Mouse (Mus musculus): Measurements from ENCODE around the gene Dclk1.

The Dclk1 gene

DNA sequence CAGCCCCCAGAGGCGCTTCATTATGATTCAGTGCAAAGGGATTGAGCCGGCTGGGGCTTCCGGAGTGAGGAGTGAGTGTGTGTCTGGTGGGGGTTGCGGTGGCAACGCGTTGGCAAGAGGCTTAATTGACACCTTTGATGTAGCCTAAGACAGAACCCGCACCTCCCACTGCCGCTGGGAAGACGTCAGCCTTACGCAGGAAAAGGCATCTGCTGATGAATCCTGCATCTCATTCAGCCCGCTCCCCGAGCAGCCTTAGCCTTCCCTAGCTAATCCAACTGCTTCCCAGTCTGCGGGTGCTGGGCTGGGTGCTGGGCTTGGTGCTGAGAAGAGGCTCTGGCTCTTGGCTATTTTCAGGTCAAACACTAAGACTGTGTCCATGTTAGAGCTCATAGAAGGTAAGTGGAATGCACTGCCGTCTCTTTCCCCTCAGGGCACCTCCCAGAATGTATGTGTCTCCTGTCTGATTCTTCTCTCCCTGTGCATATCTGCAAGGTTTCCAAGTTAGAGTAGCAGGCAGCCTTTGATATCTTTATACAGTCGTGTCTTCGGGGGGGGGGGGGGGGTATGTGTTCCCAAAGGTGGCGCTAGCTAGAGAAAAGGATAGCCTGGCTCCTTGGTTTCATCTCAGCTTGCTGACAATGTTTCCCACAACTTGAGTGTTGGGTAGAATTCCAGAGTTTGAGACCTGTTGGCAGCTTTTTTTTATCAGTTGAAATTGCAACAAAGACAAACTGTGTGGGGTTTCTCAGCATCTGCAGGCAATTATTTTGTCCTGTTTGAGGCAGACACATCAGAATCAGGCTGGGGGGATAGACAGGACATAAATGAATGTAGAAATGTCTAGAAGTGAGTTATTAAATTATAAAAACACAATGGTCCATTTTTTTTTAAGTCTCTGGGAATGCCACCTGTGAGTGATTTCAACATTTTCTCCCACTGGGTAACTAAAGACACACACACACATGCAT, 219.8 kb downstream of the Dclk1 start:
- no peak for DNase-seq

DNA sequence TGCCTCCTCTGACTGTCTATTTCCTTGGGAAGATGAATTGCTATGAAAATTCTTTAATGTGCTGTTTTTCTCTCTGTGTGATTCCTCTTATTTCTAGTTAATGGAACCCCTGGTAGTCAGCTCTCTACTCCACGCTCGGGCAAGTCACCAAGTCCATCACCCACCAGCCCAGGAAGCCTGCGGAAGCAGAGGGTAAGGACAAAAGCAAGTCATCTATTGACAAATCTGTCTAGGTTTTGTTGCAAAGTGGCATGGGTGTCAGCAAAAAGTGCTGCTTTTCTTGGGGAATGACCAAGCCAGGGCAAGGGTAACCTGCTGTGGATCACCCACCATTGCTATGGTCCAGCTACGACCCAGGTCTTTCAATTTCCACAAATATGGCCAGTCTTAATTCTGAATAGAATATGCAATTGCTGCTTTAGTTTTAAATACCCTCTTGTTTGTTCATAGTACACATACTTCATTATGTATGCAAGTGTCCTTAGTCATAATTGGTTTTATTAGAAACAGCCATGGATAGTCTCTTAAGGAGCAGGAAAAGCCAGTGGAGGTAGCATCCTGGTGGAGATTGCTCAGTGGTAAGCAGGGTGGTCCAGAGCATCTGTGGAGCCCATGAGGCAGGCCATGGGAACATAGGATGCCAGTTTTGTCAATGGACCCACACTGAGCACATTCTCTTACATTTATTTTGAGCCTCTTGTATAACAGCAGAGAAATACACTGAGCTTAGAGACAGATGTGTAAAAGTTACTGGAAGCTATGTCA, 220.9 kb downstream of the Dclk1 start:
- DNase-seq, result no peak

DNA sequence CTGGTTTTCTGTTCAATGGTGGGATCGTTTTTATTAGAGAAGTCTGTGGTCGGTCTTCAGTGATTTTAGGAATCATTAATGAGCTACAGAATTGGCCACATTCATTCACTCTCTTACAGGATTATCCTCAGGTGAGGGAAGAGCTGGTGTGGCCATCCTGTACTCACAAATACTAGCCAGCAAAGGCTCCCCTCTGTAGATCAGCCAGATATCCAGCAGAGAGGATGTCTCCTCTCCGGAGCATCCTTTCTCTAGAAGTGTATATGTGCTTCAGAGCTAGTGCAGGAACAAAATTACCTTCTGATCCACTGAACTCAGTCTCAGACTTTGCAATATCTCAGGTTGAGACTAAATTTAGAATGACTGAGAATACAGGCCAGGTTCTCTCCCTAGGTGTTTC, 222.1 kb downstream of the Dclk1 start:
- DNase-seq, result no peak

DNA sequence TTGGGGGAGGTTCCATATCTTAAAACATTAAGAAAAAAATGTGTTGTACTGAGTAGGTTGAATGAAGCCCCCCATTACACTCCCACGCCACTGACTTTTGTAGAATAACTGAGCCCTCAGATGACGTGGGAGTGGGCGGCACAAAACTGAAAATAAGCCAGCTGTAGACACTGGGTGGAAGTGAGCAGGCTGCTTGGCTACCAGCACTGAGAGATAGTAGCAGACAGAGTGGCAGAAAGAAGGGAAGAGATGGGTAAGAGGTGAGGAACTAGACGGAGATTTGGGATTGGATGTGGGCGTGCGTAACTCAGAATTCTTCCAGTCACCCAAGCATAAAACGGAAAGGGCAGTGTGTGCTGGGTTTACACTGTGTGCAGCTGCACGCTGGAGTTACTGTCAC, 223.6 kb downstream of the Dclk1 start:
- no peak for DNase-seq

DNA sequence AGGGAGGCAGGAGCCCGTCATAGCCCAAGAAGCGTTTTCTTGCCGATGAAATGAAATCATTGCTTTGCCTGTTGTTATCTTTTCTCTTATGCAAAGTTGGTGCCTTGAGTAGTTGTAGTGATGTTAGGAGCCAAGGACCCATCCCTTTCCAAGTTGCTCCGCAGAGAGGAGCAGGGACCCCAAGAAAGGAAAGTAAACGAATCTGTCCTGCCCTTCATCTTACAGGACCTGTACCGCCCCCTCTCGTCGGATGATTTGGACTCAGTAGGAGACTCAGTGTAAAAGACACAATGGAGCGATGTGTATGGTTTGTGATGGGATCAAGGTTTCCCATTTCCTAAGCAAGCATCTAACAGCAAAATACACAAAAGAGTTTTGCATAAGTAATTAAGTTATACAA, 224.2 kb downstream of the Dclk1 start:
- DNase-seq, result no peak

DNA sequence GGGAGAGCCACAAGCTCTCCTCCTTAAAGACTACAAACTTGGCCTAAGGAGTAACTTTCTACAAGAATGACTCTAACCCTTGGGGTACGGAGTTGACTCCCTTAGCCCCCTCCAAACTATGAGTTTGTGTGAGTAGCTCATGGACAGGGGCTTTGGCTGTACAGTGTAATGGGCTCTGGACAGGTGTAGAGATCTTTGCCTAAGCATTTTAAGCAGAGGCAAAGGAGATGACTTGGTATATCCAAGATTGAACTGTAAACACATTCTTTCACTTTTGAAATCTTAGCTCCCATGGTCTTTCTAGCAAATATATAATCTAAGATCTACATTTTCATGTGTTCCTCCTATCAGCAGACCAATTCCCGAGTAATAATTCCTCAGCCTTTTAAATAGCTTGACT, 229.9 kb downstream of the Dclk1 start, which contains the start of gene Gm21954:
Gm21954 (minus strand) TSS at position 101 of the 400 bp plus-strand sequence.
- no peak for DNase-seq

DNA sequence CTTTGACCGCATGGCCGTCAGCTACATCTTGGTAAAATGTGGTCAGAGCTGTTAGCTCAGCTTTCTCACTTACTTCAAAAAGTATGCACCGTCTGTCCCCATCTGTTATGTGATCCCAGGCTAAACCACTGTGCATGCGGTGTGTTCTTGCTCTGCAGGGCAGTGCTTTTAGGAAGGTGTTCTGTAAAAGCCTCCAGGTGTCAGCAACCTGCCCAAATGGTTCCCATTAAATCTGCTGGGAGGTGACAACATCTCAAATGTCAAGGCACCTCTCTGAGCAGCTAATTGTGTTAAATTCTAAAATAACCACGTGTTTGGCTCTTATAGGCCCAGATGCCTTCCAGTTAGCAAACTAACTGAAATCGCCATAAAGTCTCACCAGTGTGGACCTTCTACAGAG, 231.0 kb downstream of the Dclk1 start:
- DNase-seq, result no peak

DNA sequence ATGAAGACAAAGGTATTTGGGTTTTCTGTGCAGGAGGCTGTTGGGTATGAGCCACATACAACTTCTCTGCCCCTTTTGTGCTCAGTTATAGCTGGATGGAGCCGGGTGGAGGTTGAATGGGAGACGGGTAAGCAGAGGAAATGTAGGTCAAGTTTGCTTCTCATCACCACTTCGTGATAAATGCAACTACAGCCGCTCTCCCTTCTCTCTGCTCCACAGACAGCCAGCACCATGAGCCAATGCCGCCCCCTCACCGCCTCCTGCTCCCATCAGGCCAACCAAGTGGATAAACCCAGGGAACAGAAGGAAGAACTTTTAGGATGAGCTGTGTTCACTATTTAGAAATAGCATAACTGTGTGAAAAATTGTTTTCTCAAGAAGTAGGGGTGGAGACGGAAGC, 234.5 kb downstream of the Dclk1 start:
- no peak for DNase-seq

DNA sequence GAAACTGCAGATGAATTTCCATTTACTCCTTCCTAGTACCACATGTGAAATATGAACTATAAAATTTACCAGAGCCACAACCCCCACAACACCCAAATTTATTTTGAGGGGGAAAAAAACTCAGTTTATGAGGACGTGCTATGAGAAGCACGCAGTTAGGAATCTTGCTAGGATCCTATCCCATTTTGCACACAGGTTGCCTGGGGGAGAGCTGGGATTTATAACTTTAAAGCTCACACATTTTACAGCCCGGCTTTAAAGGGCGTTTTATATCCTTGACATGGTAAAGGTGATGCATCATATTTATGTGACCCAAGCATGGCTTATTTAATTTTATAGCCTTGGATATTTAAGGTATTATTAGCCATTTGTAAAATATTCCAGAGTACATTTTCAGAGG, 237.1 kb downstream of the Dclk1 start:
- DNase-seq, result no peak

DNA sequence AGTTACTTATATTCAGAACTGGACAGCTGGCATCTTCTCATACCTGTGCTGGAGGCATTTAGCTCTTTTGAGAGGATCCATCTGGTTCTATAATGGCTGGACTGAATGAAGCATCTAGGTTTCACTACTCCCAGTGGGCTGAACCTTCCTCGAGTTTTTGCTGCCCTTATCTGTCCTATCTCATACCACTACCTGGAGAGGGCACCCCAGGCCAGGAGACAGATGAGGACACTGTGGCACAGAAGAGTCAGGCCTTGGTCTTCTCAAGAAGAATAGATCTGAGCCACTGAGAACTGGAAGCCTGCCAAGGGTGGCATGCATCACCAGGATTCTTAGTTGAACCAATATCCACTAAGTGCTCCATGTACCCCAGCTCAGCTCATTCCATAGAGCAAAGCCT, 239.0 kb downstream of the Dclk1 start:
- DNase-seq, result no peak

DNA sequence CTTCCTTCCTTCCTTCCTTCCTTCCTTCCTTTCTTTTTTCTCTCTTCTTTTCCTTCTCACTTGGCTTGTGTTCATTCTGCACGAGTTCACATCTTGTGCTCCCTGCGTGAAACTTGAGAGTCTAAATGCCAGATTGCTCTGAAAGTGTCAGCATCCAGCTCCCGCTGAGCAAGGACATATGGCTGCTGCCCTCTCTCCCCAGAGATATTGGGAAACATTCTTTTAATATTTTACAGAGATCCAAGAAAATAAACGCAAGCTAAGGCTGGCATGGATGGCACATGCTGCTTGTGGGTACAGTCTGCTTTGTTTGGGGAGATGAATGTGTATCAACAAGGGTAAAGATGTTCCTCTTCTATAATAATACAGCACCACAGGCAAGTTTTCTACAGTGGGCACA, 241.2 kb downstream of the Dclk1 start:
- DNase-seq, result no peak

DNA sequence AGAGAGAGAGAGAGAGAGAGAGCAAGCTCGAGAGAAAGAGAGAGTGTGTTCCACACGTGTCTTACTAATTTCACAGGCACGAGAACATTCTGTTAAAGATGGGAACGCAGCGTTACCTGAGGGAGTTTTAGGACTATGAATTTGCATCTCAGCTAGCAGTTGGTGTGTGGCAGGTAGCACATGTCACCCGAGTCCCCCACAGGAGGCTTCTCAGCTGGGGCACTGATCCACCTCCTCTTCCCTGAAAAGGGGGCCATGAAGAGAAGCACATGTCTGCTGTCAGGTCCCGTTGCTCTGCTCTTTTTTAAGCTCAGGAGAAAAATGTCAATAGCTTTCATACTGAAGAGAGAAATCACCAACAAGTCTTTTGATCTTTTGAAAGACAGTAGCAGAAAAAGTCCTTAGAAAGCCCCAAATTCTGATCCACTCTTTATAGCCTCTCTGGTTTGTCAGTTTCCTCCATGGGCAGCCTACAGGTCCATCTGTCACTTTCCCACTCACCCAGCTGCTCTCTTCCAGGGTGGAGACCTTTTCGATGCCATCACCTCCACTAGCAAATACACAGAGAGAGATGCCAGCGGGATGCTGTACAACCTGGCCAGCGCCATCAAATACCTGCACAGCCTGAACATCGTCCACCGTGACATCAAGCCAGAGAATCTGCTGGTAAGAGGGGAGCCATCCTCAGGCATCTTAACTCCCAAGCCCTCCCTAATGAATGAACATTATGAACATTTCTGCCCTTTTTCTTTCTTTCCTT, 247.2 kb downstream of the Dclk1 start:
- no peak for DNase-seq

DNA sequence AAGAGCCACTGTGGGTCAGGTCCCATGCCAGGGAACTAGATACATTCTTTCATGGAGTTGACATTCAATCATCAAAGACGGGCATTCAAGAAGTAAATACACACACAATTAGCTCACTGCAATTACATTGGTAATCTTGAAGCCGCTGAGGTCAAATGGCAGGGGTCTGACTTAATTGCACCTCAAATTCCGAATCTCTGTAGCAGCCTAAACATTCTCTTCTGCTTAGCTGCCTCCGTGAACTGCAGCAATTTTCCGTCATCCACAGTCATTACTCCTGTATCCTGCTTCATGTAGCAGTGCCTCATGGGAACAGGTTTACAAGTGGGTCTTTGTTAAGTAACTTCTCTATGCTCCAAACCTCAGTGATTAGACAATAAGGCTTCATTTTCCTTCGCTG, 249.9 kb downstream of the Dclk1 start:
- no peak for DNase-seq

DNA sequence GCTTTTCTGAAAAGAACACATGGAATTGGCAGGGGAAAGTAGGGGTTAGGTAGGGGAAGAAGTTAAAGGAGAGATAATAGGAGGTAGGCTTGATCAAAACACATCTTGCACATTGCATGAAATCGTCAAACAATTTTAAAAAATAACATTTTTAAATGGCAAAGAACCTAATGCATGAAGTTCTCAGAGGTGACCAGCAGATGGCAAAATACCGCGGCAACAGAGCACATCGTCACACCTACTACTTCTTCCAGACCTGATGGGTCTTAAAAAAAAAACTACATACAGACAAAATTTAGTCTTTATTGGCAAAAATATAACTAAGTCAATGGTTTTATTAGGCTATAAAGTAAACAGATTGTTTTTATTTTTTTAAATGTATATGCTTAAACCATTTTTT, 252.2 kb downstream of the Dclk1 start:
- no peak for DNase-seq

DNA sequence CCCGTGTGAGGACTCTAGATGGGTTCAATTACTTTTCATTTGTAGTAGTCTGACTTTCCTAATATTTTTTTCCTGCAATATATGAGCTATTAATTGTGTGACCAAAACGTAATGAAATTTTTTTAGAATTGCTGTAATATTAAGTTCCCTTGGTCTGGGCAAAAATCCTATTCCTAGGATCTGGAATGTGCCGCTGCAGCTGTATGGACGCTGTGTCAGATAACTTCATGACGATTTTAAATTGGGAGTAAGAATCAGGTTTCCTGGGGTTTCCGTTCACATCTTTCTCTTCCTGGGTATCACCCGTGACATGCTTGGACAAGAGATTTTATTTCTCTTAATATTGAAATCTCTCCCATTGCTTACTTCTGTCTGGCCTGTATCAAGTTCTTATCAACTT, 253.1 kb downstream of the Dclk1 start:
- DNase-seq, result no peak

DNA sequence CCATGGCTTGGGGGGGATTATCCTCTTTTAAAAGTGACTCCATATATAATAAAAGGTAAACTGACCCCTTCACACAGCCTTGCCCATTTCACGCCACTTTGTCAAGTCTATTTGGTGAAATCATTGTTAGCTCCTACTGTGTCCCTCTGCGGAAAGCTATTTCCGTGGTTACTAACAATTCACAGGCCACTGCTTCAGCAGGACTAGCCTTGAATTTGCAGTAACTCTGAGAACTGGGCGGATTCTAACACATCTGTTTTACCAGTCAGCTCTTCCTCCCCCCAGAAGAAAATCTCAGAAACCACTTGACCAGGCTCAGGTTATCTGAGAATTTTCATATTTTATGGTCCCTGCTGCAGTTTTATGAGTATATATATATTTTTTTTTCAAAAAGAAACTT, 253.7 kb downstream of the Dclk1 start:
- DNase-seq, result no peak

DNA sequence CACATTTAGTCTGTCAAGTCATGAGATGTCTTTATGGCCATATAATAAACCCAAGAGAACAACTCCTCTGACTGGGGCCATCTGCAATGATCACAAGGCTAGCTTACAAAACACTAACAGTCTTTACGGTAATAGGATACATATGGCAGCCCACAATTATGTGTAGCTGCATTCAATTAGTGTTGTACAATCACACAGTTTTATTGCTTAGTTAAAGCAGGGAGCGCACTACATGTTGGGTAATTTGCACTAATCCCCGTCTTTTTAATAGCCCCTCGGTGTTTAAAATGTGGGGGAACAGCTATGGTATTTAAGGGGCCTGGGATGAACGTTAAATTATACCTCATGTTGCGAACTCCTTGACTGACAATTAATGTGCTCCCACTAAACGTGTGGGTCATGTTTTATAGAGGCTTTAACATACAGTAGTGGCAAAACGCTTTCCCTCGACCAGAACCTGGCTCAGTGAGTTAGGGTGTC, 254.3 kb downstream of the Dclk1 start:
- no peak for DNase-seq

DNA sequence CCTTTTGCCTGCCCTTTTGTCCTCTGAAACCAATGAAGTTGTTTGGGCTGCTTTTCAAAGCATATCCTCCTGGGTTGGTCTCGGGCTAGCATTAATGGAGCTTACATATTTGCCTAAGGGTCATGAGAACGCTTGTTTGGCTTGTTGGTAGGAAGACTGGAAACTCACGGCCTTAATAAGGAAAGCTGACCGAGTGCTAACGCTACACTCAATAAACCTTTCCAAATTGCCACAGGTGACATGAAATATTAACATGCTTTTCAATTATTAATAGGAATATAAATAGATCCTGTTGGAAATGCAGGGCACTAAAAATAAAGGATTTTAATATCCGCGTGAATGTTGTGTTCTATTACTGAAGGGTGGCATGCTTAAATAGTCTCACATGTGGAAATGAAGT, 257.1 kb downstream of the Dclk1 start:
- DNase-seq, result no peak

DNA sequence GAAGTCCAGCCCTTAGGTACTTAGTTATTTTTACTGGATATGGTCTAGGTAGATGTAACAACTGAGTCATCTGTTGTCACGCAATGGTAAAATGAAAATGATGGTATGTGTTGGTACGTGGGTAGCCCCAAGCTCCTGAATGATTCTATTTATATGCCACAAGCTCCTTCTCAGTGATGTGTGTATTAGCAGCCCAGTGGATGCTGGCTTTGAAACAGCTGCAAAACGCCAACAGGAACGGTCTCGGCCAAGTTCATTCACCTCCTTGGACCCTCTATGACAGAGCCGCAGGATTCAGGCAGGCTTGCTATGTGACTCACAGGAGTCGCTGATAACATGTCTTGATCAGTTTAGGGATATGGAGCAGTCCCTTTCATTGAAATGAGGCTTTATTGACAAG, 268.0 kb downstream of the Dclk1 start:
- no peak for DNase-seq

DNA sequence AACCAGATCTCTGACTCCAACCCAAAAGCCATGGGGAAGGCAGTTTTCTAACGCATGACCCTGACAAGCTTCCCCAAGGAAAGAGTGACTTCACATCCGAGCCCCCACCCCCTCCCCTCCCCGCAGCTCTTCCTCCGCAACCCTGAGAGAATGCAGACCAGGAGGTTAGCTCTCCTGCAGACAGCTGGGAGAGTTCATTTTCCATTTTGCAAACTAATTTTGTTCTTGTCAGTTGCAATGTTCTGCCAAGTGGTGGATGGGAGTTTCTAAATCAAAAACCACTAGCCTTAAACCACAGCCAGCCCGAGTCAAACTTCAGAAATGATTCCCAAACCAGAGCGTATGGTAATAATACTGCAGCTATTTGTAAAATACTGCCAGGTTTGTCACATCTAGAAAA, 269.5 kb downstream of the Dclk1 start:
- DNase-seq, result no peak

DNA sequence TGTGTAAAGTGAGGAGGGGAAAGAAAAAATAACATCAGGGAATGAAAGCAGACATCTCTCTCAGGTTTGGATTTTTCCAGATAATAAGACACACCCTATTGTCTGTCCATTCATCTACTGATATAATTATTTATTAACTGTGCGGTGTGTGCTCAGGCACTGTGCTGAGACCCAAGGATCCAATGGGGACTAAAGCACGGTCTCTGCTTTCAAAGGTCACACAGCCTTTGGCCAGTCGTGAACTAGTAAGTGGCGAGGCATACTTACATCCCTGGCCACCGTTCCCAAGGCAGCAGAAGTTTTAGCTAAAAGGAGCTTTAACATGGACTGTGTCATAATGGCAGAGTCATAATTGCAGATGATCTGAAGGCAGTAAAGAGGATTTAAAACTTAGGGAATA, 273.8 kb downstream of the Dclk1 start:
- no peak for DNase-seq

DNA sequence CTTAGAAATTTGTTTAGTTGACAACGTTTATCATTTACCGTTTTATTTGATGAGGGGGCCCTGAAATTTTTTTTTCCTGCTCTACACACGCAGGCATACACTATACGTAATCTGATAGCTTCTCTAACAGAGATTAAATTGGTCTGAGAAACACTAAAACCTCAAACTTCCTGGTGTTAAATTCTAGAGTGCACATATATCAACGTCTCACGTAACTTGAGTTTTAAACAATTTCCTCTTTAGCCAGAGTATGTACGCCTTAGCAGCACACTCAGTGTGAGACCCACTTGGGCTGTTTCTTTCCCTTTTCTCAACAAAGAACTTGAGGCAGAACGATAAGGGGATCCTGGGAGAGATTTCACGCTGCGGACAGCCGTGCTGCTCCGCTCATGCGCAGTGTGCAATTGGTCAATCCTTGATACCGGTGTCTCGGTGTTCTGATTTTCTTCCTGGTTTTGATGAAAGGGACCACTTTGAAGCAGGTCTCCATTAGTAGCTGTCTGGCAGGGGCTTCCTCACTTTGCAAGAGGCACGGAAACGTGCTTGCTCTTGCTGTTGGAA, 275.4 kb downstream of the Dclk1 start:
- DNase-seq, result no peak
